Mouse (Mus musculus) heart, postnatal 0 days (tissue): Measurements from ENCODE around the gene Bloc1s4. TPM values are rescaled to one million over a fixed set of nuclear protein-coding genes. Genes with fewer than 3 reads are reported as not detected.

Source experiments
- ATAC-seq: fragments of 200-750 bp; cut with Nextera tagmentation; 2 replicates; pipeline ENCODE4 v1.8.0; 2017; ENCODE audit warnings: low read depth, moderate number of reproducible peaks, moderate library complexity; ENCODE audit not compliant: insufficient read depth
- DNase-seq: peaks from one replicate; pipeline ENCODE4 v3.0.0-alpha.2; 2016; ENCODE audit warnings: low spot score
- H3K27ac ChIP-seq: fragments of 300-500 bp; sonication (generic); 2 replicates; pipeline ENCODE4 v1.5.1; 2014; ENCODE audit warnings: low read depth, mild to moderate bottlenecking
- H3K27me3 ChIP-seq: fragments of 300-500 bp; sonication (generic); 2 replicates; pipeline ENCODE4 v1.6.1; 2014; ENCODE audit warnings: low read length, mixed read lengths; ENCODE audit not compliant: control insufficient read depth, insufficient read depth
- H3K36me3 ChIP-seq: fragments of 300-500 bp; sonication (generic); replicated peaks from 2 replicates; pipeline ENCODE4 v1.6.1; 2014; ENCODE audit warnings: low read length, mixed read lengths; ENCODE audit not compliant: control insufficient read depth, insufficient read depth
- H3K4me1 ChIP-seq: fragments of 300-500 bp; sonication (generic); 2 replicates; pipeline ENCODE4 v1.6.1; 2014; ENCODE audit warnings: antibody characterized with exemption; ENCODE audit not compliant: control insufficient read depth, insufficient read depth
- H3K4me2 ChIP-seq: fragments of 300-500 bp; sonication (generic); 2 replicates; pipeline ENCODE4 v1.6.1; 2014; ENCODE audit warnings: low read depth, mild to moderate bottlenecking, low read length, moderate library complexity
- H3K4me3 ChIP-seq: fragments of 300-500 bp; sonication (generic); 2 replicates; pipeline ENCODE4 v1.5.1; 2014; ENCODE audit warnings: low read depth, low read length
- H3K9ac ChIP-seq: fragments of 300-500 bp; sonication (generic); replicated peaks from 2 replicates; pipeline ENCODE4 v1.6.1; 2014; ENCODE audit warnings: low read depth, low read length, mixed read lengths
- H3K9me3 ChIP-seq: fragments of 300-500 bp; sonication (generic); replicated peaks from 2 replicates; pipeline ENCODE4 v1.6.1; 2016; ENCODE audit warnings: low read length; ENCODE audit not compliant: control insufficient read depth
- CTCF ChIP-seq: IDR thresholded peaks from 2 replicates; pipeline ENCODE4 v1.5.1; 2016; ENCODE audit warnings: antibody characterized with exemption, control low read depth, low read depth
- EP300 ChIP-seq: IDR thresholded peaks from 2 replicates; pipeline ENCODE4 v1.6.1; 2016; ENCODE audit warnings: antibody characterized with exemption, low read depth
- WGBS: fragments of 180-500 bp; shearing (Covaris S2); extraction: QIAGEN DNeasy Blood & Tissue Kit; methylation state at CpG from one replicate; pipeline ENCODE4 v1.1.7; 2014; 5-methylcytosine and 5-hydroxymethylcytosine counted together
- polyA plus RNA-seq: library from polyadenylated mRNA; unstranded; fragments of >200 nt; fragmentation: Nextera tagmentation; extraction: Ambion mirVana; gene quantifications from 2 replicates; pipeline ENCODE4 v1.2.1, GENCODE M21; 2015
- total RNA-seq: library from RNA; depleted of rRNA; stranded (reverse); fragments of >200 nt; gene quantifications from 2 replicates; pipeline ENCODE4 v1.2.3, GENCODE M21; 2014; ENCODE audit warnings: low replicate concordance

Gene Bloc1s4
- total and polyA plus RNA-seq, 2 experiments from 2014 or later: 7.5 to 18.5 TPM

GRCm38 (mm10) chr5:36716816-36717215, 31.6 kb downstream of the Bloc1s4 start:
- DNase-seq: no peak
- H3K9ac ChIP-seq: no peak overlapping the region
- peaks cover 34% of the 10 kb centered on the region for H3K4me1 ChIP-seq
- 65% methylated on average over 2 of the region's 2 CpGs for WGBS
- no peaks in the 10 kb centered on the region for H3K36me3 ChIP-seq
- H3K27ac ChIP-seq: no peak overlapping the region
- no peaks in the 10 kb centered on the region for H3K9me3 ChIP-seq
- TF ChIP-seq EP300 (no peak), CTCF (no peak)
- H3K27me3 ChIP-seq: no peaks in the 10 kb centered on the region
- H3K4me3 ChIP-seq: no peak overlapping the region
- no peak for ATAC-seq
- H3K4me2 ChIP-seq: no peak overlapping the region

GRCm38 (mm10) chr5:36714832-36715231, 33.6 kb downstream of the Bloc1s4 start:
- H3K4me3 ChIP-seq: no peak overlapping the region
- 54% methylated on average over 3 of the region's 3 CpGs for WGBS
- peak overlapping the region; percentile 61 for H3K27ac ChIP-seq
- H3K36me3 ChIP-seq: no peaks in the 10 kb centered on the region
- TF ChIP-seq CTCF (no peak), EP300 (no peak)
- H3K27me3 ChIP-seq: no peaks in the 10 kb centered on the region
- no peak overlapping the region for H3K9ac ChIP-seq
- ATAC-seq: no peak
- DNase-seq: no peak
- H3K9me3 ChIP-seq: no peaks in the 10 kb centered on the region
- H3K4me1 ChIP-seq: peaks cover 32% of the 10 kb centered on the region
- no peak overlapping the region for H3K4me2 ChIP-seq

GRCm38 (mm10) chr5:36713693-36714092, 34.8 kb downstream of the Bloc1s4 start:
- no peaks in the 10 kb centered on the region for H3K36me3 ChIP-seq
- H3K27ac ChIP-seq: peak overlapping the region; percentile 94
- TF ChIP-seq EP300 (no peak), CTCF (no peak)
- no peaks in the 10 kb centered on the region for H3K9me3 ChIP-seq
- no peak overlapping the region for H3K4me3 ChIP-seq
- DNase-seq (no peak), ATAC-seq (no peak)
- H3K4me2 ChIP-seq: no peak overlapping the region
- H3K4me1 ChIP-seq: peaks cover 32% of the 10 kb centered on the region
- no peaks in the 10 kb centered on the region for H3K27me3 ChIP-seq
- H3K9ac ChIP-seq: no peak overlapping the region
- WGBS: 74% methylated on average over 6 of the region's 6 CpGs

GRCm38 (mm10) chr5:36712553-36713534, 35.6 kb downstream of the Bloc1s4 start:
- Histone ChIP-seq H3K36me3 (no peaks in the 10 kb centered on the region), H3K4me3 (peak overlapping the region; percentile 28), H3K27me3 (no peaks in the 10 kb centered on the region), H3K4me1 (peaks cover 32% of the 10 kb centered on the region), H3K9me3 (no peaks in the 10 kb centered on the region), H3K9ac (peak overlapping the region; percentile 2), H3K27ac (peak overlapping the region; percentile 94), H3K4me2 (peak overlapping the region; percentile 52)
- peak; percentile 98 for ATAC-seq
- TF ChIP-seq EP300 (peak; percentile 81; the same call in 1 of the 2 replicates), CTCF (peak; percentile 27)
- DNase-seq: peak; percentile 95
- 4% methylated on average over 31 of the region's 31 CpGs for WGBS

- Histone ChIP-seq H3K4me2 (no peak overlapping the region), H3K9me3 (no peaks in the 10 kb centered on the region), H3K27me3 (no peaks in the 10 kb centered on the region), H3K36me3 (no peaks in the 10 kb centered on the region), H3K27ac (peak overlapping the region; percentile 94), H3K4me3 (no peak overlapping the region), H3K9ac (no peak overlapping the region), H3K4me1 (peaks cover 32% of the 10 kb centered on the region)
- no peak for ATAC-seq
- 46% methylated on average over 5 of the region's 5 CpGs for WGBS
- DNase-seq: peak; percentile 45
- TF ChIP-seq EP300 (no peak), CTCF (no peak)
Observed at GRCm38 (mm10) chr5:36711863-36712262, 36.6 kb downstream of the Bloc1s4 start.
